In the genomic region with DNA sequence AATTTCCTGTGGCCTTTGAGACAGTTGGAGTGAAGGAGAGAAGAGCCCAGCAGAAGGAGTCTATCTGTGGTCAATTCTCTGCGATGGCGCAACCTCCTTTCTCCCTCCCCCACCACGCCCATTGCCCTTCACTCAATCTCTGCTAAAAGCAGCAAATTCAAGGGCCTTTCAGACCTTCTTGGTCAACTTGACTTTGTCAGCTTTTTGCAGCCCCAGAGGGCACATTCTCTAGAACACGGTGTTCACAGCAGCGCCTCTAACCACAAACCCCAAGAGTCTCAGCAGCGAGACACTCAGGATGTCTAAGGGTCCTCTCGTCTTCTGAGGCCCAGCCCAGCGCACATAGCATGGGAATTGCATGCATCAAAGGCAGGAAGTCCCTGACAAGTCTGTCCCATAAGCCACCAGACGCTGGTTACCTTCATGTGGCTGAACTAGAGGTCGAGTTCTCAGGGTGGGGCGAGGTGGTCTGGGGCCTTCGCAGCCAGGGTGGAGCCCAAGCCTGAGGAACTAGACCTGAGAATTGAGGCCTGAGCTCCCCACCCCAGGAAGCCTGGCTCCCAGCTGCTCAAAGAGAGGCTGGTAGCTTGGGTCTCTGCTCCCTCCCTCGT, we compare ENCODE assay signal across 1 mouse cellular context.
TF ChIP-seq lines count a peak whose summit lies in the region.

No protein-coding gene starts in this region.

TF ChIP-seq in CH12.LX, 34 proteins besides CTCF, POLR2A, EP300 and RAD21 (continued from another document):
- TF ChIP-seq ETS1 (conservative IDR thresholded peaks at IDR 0.05; ENCODE audit: low read depth, low read length) = no peak
- peak; percentile 94 for TF ChIP-seq UBTF (IDR thresholded peaks at IDR 0.05; ENCODE audit: low read depth, low read length)
- no peak for TF ChIP-seq GABPA (IDR thresholded peaks at IDR 0.05; ENCODE audit: insufficient replicate concordance, low read depth, low read length)
- TF ChIP-seq SIN3A (IDR thresholded peaks at IDR 0.05; ENCODE audit: low read length) = no peak
- 0 out of 2 replicates have a peak, but pooled peaks have one; percentile 14 for TF ChIP-seq BHLHE40 (IDR thresholded peaks at IDR 0.05; ENCODE audit: low read depth, low read length)
- no peak for TF ChIP-seq USF1 (IDR thresholded peaks at IDR 0.05; ENCODE audit: low read depth, low read length)
